Mouse (Mus musculus) ES-E14 (cell line): ENCODE measurements around the gene Twsg1. TPM values are rescaled to one million over a fixed set of nuclear protein-coding genes. Genes with fewer than 3 reads are reported as not detected.

ENCODE experiments used
- DNase-seq: peaks from one replicate; pipeline ENCODE4 v3.0.0-alpha.2; 2013; ENCODE audit warnings: low read depth, low spot score
- H3K27ac ChIP-seq: 2 replicates; pipeline ENCODE4 v1.5.1; 2012; ENCODE audit warnings: low read depth, mild to moderate bottlenecking, low read length, moderate library complexity, mixed read lengths; ENCODE audit not compliant: poor library complexity, insufficient read depth, severe bottlenecking
- H3K36me3 ChIP-seq: 2 replicates; pipeline ENCODE4 v1.6.1; 2012; ENCODE audit warnings: mild to moderate bottlenecking, low read length, moderate library complexity, mixed read lengths; ENCODE audit not compliant: control insufficient read depth, poor library complexity, insufficient read depth, severe bottlenecking
- H3K4me1 ChIP-seq, 2 experiments: fragments of 150-350 bp in 1 of 2; sonication (generic) in 1 of 2; 2 replicates each; pipeline ENCODE4 v1.6.1; 2012; ENCODE audit warnings: low read length in 2 of 2, mild to moderate bottlenecking in 1 of 2, mixed read lengths in 1 of 2; ENCODE audit not compliant: control insufficient read depth in 2 of 2, insufficient read depth in 2 of 2, poor library complexity in 1 of 2
- H3K4me3 ChIP-seq, 2 experiments: fragments of 150-350 bp in 1 of 2; sonication (generic) in 1 of 2; 2 replicates each; pipeline ENCODE4 v1.5.1; 2012; ENCODE audit warnings: low read length in 2 of 2, low read depth in 1 of 2, mild to moderate bottlenecking in 1 of 2, mixed read lengths in 1 of 2; ENCODE audit not compliant: insufficient read depth in 1 of 2, poor library complexity in 1 of 2, severe bottlenecking in 1 of 2
- H3K9ac ChIP-seq: 2 replicates; pipeline ENCODE4 v1.6.1; 2012; ENCODE audit warnings: low read depth, mild to moderate bottlenecking, low read length, mixed read lengths; ENCODE audit not compliant: poor library complexity, insufficient read depth, severe bottlenecking
- H3K9me3 ChIP-seq: fragments of 150-350 bp; sonication (generic); 2 replicates; pipeline ENCODE4 v1.6.1; 2012; ENCODE audit warnings: low read depth, mild to moderate bottlenecking, low read length; ENCODE audit not compliant: control insufficient read depth, insufficient read depth
- CHD2 ChIP-seq: IDR thresholded peaks from 2 replicates; pipeline ENCODE4 v1.6.1; 2014; ENCODE audit warnings: mild to moderate bottlenecking, low read depth, low read length, inconsistent platforms
- HCFC1 ChIP-seq: IDR thresholded peaks from 2 replicates; pipeline ENCODE4 v1.6.1; 2012; ENCODE audit warnings: low read length, inconsistent platforms, borderline replicate concordance; ENCODE audit not compliant: insufficient read depth
- MAFK ChIP-seq: IDR thresholded peaks from 2 replicates; pipeline ENCODE4 v1.6.1; 2014; ENCODE audit warnings: mild to moderate bottlenecking, low read depth, low read length, inconsistent platforms; ENCODE audit not compliant: insufficient read depth
- ZC3H11A ChIP-seq: IDR thresholded peaks from 2 replicates; pipeline ENCODE4 v1.6.1; 2012; ENCODE audit warnings: low read depth, mild to moderate bottlenecking, inconsistent platforms, low read length, borderline replicate concordance
- ZNF384 ChIP-seq: IDR thresholded peaks from 2 replicates; pipeline ENCODE4 v1.6.1; 2012; ENCODE audit warnings: low read depth, low read length, inconsistent platforms
- in situ Hi-C, 2 experiments: fragments of 600-800 bp; cut with MboI; formaldehyde crosslinking; loops; one replicate each; pipeline ENCODE4 v1.15.1; 2025; ENCODE audit warnings: low sequenced_read_pairs in 2 of 2, inconsistent platforms in 1 of 2; ENCODE audit not compliant: unreplicated experiment in 2 of 2
- total RNA-seq: library from RNA; depleted of rRNA; stranded (reverse); fragments of 300-350 nt; gene quantifications from 2 replicates; pipeline ENCODE4 v1.2.3, GENCODE M21; 2012; rRNA removed

Gene Twsg1
- total RNA-seq, 1 experiment: 34.2 TPM

GRCm38 (mm10) chr17:65872051-65872450 is 79.0 kb downstream of the Twsg1 start:
- in situ Hi-C loops: no loop called here
- Histone ChIP-seq H3K9me3 (no peaks in the 10 kb centered on the region), H3K4me3 (no peak overlapping the region), H3K9ac (no peak overlapping the region), H3K36me3 (no peaks in the 10 kb centered on the region; the same call in 1 of the 2 replicates), H3K27ac (no peak overlapping the region), H3K4me1 (peaks cover 16 to 25% of the 10 kb centered on the region in 2 experiments)
- no peak for DNase-seq
- no peak for TF ChIP-seq ZC3H11A
- TF ChIP-seq ZNF384: no peak
- no peak for TF ChIP-seq CHD2
- TF ChIP-seq HCFC1: no peak
- TF ChIP-seq MAFK: no peak

Other genes starting within 250 kb of the Twsg1 start
- 16.4 and 22.8 TPM in 2 replicates for gene Rab31, start 178.5 kb downstream of the Twsg1 start, total RNA-seq
- 40.3 and 48.9 TPM in 2 replicates for gene Ppp4r1, start 168.7 kb downstream of the Twsg1 start, total RNA-seq
- 57.1 and 57.6 TPM in 2 replicates for gene Ralbp1, start 65.4 kb downstream of the Twsg1 start, total RNA-seq
- gene Ankrd12, start 125.9 kb upstream of the Twsg1 start, total RNA-seq: 8.3 and 9.5 TPM in 2 replicates
- gene Ndufv2, start 150.3 kb upstream of the Twsg1 start, total RNA-seq: 77.4 and 115 TPM in 2 replicates
- gene Washc1, start 160.3 kb upstream of the Twsg1 start, total RNA-seq: 28.8 and 36.8 TPM in 2 replicates
- 56.1 and 86.8 TPM in 2 replicates for gene Ddx11, start 172.3 kb upstream of the Twsg1 start, total RNA-seq